Mouse (Mus musculus): ENCODE results near the gene Foxs1. TPM values are rescaled to one million over a fixed set of nuclear protein-coding genes. Genes with fewer than 3 reads are reported as not detected.

Gene Foxs1
- polyA plus RNA-seq, 1 experiment from 2014 or later: 0.65 TPM

- H3K4me3 ChIP-seq: no peak overlapping the region
- H3K9me3 ChIP-seq: no peaks in the 10 kb centered on the region
- H3K9ac ChIP-seq: 0 out of 2 replicates have a peak overlapping the region, but pooled peaks have one; percentile 26
- no peaks in the 10 kb centered on the region for H3K27me3 ChIP-seq
- peak overlapping the region; percentile 6; the same call in 1 of the 2 replicates for H3K27ac ChIP-seq
- WGBS: 23% methylated on average over 11 of the region's 11 CpGs
- no peak overlapping the region for H3K4me2 ChIP-seq (replicated peaks)
- no peaks in the 10 kb centered on the region for H3K36me3 ChIP-seq
- ATAC-seq (ENCODE audit: low FRiP score, low read depth): peak; percentile 57
- H3K4me1 ChIP-seq: peaks cover 30% of the 10 kb centered on the region
Observed at GRCm38 (mm10) chr2:152925189-152925872, 7.7 kb downstream of the Foxs1 start.

GRCm38 (mm10) chr2:152924543-152924942, 8.5 kb downstream of the Foxs1 start:
- H3K9me3 ChIP-seq: no peaks in the 10 kb centered on the region
- 79% methylated on average over 5 of the region's 5 CpGs for WGBS
- ATAC-seq (ENCODE audit: low FRiP score, low read depth): no peak
- no peak overlapping the region for H3K4me3 ChIP-seq
- no peak overlapping the region for H3K9ac ChIP-seq
- no peaks in the 10 kb centered on the region for H3K36me3 ChIP-seq
- H3K27ac ChIP-seq: no peak overlapping the region
- peaks cover 24% of the 10 kb centered on the region for H3K4me1 ChIP-seq
- H3K4me2 ChIP-seq (replicated peaks): no peak overlapping the region
- no peaks in the 10 kb centered on the region for H3K27me3 ChIP-seq

DNA sequence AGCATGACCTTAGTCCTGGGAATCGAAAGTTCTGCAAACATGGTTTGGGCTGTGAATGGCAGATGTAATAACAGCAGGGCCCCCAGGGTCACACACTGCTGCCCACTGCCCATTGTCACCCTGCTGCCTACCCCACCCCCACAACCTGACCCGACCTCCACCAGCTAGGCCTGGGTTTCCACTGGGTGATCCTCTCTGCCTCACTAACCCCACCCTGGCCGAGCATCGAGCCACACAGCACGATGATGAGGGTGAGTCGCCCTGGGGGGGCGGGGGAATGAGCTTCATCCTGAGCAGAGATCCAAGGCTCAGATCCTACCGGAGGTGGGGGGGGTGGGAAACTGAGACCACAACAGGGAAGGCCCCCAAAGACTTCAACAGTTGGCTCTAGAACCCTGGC, 8.9 kb downstream of the Foxs1 start:
- no peak overlapping the region for H3K27ac ChIP-seq

GRCm38 (mm10) chr2:152923621-152924020, 9.4 kb downstream of the Foxs1 start:
- 77% methylated on average over 3 of the region's 3 CpGs for WGBS
- ATAC-seq (ENCODE audit: low FRiP score, low read depth): no peak
- no peaks in the 10 kb centered on the region for H3K9me3 ChIP-seq
- no peaks in the 10 kb centered on the region for H3K36me3 ChIP-seq
- no peaks in the 10 kb centered on the region for H3K27me3 ChIP-seq
- H3K4me2 ChIP-seq (replicated peaks): no peak overlapping the region
- no peak overlapping the region for H3K9ac ChIP-seq
- no peak overlapping the region for H3K27ac ChIP-seq
- H3K4me1 ChIP-seq: peaks cover 24% of the 10 kb centered on the region
- no peak overlapping the region for H3K4me3 ChIP-seq

More for the DNA sequence above, 8.9 kb downstream of the Foxs1 start:
- Histone ChIP-seq H3K27me3 (no peaks in the 10 kb centered on the region), H3K9me3 (no peaks in the 10 kb centered on the region), H3K4me2 (replicated peaks) (no peak overlapping the region), H3K4me3 (no peak overlapping the region), H3K36me3 (no peaks in the 10 kb centered on the region), H3K9ac (no peak overlapping the region), H3K4me1 (peaks cover 24% of the 10 kb centered on the region)
- no peak for ATAC-seq (ENCODE audit: low FRiP score, low read depth)
- WGBS: 73% methylated on average over 8 of the region's 8 CpGs

DNA sequence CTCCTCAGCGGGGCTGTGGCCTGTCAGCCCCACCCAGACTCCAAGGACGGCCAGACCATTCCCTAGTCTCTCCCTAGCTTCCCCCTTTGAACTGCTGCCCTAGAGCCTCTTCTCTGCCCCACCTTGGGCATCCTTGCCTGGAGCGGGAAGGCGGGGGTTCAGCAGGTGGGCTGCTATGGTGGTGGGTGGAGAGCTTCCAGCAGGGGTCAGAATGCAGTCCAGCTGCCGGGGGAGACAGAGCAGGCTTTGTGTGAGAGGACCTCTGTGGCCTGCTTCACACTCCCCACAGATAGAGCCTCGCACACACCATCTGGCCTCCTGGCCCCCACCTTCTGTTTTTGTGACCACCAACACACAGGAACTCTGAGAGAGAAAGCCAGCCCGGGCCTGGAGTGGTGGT, 10.6 kb downstream of the Foxs1 start:
- Histone ChIP-seq H3K36me3 (no peaks in the 10 kb centered on the region), H3K4me2 (replicated peaks) (no peak overlapping the region), H3K27me3 (no peaks in the 10 kb centered on the region), H3K9me3 (no peaks in the 10 kb centered on the region), H3K9ac (no peak overlapping the region), H3K4me1 (peaks cover 24% of the 10 kb centered on the region), H3K4me3 (no peak overlapping the region), H3K27ac (no peak overlapping the region)
- ATAC-seq (ENCODE audit: low FRiP score, low read depth): no peak
- 25% methylated on average over 7 of the region's 7 CpGs for WGBS

GRCm38 (mm10) chr2:152917671-152918070, 15.3 kb downstream of the Foxs1 start:
- 45% methylated on average over 9 of the region's 9 CpGs for WGBS
- ATAC-seq (ENCODE audit: low FRiP score, low read depth): no peak
- Histone ChIP-seq H3K4me2 (replicated peaks) (no peak overlapping the region), H3K27ac (no peak overlapping the region), H3K9ac (no peak overlapping the region), H3K9me3 (no peaks in the 10 kb centered on the region), H3K4me1 (peaks cover 6% of the 10 kb centered on the region), H3K4me3 (no peak overlapping the region), H3K27me3 (peaks cover 15% of the 10 kb centered on the region), H3K36me3 (no peaks in the 10 kb centered on the region)

DNA sequence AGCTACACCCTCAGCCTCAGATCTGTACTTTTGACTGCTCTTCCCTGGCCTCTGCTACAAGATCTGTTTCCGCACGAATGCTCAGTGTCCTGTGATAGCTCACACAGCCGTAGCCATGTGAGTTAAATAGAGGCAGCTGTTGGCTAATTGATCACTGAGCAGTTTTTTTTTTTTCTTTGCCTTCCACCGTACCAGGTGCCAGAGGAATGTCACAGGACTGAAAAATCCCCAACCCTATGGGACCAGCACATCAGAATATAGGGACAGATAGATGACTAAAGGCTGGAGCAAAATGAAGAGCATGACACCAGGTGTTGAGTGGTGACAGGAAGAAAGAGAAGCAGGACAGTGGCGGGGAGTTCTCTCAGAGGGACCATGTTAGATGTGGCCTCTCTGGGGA, 16.9 kb downstream of the Foxs1 start:
- no peak overlapping the region for H3K9ac ChIP-seq
- peaks cover 6% of the 10 kb centered on the region for H3K4me1 ChIP-seq
- no peaks in the 10 kb centered on the region for H3K36me3 ChIP-seq
- H3K9me3 ChIP-seq: no peaks in the 10 kb centered on the region
- WGBS: 30% methylated on average over 5 of the region's 5 CpGs
- no peak overlapping the region for H3K4me2 ChIP-seq (replicated peaks)
- no peak overlapping the region for H3K4me3 ChIP-seq
- no peak overlapping the region for H3K27ac ChIP-seq
- ATAC-seq (ENCODE audit: low FRiP score, low read depth): no peak
- peaks cover 30% of the 10 kb centered on the region for H3K27me3 ChIP-seq

DNA sequence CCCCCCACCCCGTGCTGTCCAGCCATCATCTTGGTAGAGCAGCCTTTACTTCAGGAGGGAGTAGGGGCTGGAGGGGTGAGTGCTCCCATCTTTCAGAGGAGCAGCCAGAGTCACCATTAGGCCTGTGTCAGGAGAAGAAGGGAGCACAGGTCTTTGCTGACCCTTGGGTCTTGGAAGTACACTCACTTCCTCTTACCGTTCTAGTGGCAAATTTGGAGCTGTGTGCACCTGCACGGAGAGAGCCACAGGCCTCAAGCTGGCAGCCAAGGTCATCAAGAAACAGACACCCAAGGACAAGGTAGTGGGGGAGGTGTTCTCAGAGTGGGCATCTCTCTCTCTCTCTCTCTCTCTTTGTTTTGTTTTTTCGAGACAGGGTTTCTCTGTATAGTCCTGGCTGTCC, 17.6 kb downstream of the Foxs1 start:
- no peak for ATAC-seq (ENCODE audit: low FRiP score, low read depth)
- Histone ChIP-seq H3K9ac (no peak overlapping the region), H3K36me3 (no peaks in the 10 kb centered on the region), H3K4me2 (replicated peaks) (no peak overlapping the region), H3K9me3 (no peaks in the 10 kb centered on the region), H3K27me3 (peaks cover 37% of the 10 kb centered on the region), H3K27ac (no peak overlapping the region), H3K4me3 (no peak overlapping the region), H3K4me1 (peaks cover 6% of the 10 kb centered on the region)
- 73% methylated on average over 4 of the region's 4 CpGs for WGBS

GRCm38 (mm10) chr2:152914310-152915120, 18.5 kb downstream of the Foxs1 start:
- ATAC-seq (ENCODE audit: low FRiP score, low read depth): peak; percentile 52
- H3K4me3 ChIP-seq: peak overlapping the region; percentile 15

DNA sequence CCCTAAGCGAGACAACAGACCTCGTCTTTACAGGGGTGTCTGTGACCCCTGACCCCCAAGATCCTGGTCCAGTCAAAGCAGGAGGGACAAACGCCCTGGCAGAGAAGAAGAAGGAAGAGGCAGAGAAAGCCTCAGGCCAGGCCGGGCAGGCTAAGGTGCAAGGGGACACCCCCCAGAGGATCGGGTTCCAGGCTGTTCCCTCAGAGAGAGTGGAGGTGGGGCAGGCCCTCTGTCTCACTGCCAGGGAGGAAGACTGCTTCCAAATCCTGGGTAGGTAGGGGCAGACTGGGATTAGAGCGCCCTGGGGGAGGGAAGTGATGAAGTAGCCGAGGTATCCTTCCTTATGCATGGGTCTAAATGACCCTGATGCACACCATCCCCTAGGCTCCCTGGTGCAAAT, 19.5 kb downstream of the Foxs1 start:
- no peaks in the 10 kb centered on the region for H3K9me3 ChIP-seq

More at GRCm38 (mm10) chr2:152914310-152915120, 18.5 kb downstream of the Foxs1 start:
- WGBS: 3% methylated on average over 18 of the region's 18 CpGs
- Histone ChIP-seq H3K27ac (no peak overlapping the region), H3K4me1 (peaks cover 6% of the 10 kb centered on the region), H3K36me3 (no peaks in the 10 kb centered on the region), H3K9me3 (no peaks in the 10 kb centered on the region), H3K27me3 (peaks cover 42% of the 10 kb centered on the region), H3K9ac (no peak overlapping the region), H3K4me2 (replicated peaks) (peak overlapping the region; percentile 54)

GRCm38 (mm10) chr2:152911432-152911831, 21.6 kb downstream of the Foxs1 start:
- ATAC-seq (ENCODE audit: low FRiP score, low read depth): no peak
- H3K4me1 ChIP-seq: peaks cover 19% of the 10 kb centered on the region
- H3K4me2 ChIP-seq (replicated peaks): no peak overlapping the region
- no peaks in the 10 kb centered on the region for H3K36me3 ChIP-seq
- WGBS: 28% methylated on average over 6 of the region's 6 CpGs
- H3K27me3 ChIP-seq: peaks cover 42% of the 10 kb centered on the region
- no peak overlapping the region for H3K4me3 ChIP-seq
- no peak overlapping the region for H3K27ac ChIP-seq
- H3K9me3 ChIP-seq: no peaks in the 10 kb centered on the region
- no peak overlapping the region for H3K9ac ChIP-seq

More for the DNA sequence above, 19.5 kb downstream of the Foxs1 start:
- no peak overlapping the region for H3K27ac ChIP-seq
- H3K4me1 ChIP-seq: peaks cover 6% of the 10 kb centered on the region
- 24% methylated on average over 7 of the region's 7 CpGs for WGBS
- no peak overlapping the region for H3K4me2 ChIP-seq (replicated peaks)
- no peak overlapping the region for H3K4me3 ChIP-seq
- ATAC-seq (ENCODE audit: low FRiP score, low read depth): no peak
- no peaks in the 10 kb centered on the region for H3K36me3 ChIP-seq
- H3K27me3 ChIP-seq: peaks cover 42% of the 10 kb centered on the region
- no peak overlapping the region for H3K9ac ChIP-seq

- WGBS: 23% methylated on average over 12 of the region's 12 CpGs
- H3K9ac ChIP-seq: no peak within 1 kb of the TSS
- H3K9me3 ChIP-seq: no peaks in the 10 kb centered on the region
- no peak within 1 kb of the TSS for H3K4me3 ChIP-seq
- no peaks in the 10 kb centered on the region for H3K36me3 ChIP-seq
- H3K4me2 ChIP-seq (replicated peaks): no peak within 1 kb of the TSS
- peaks cover 42% of the 10 kb centered on the region for H3K27me3 ChIP-seq
- H3K27ac ChIP-seq: no peak within 1 kb of the TSS
- 0 out of 2 replicates have a peak, but pooled peaks have one; percentile 14 for ATAC-seq (ENCODE audit: low FRiP score, low read depth)
- peaks cover 23% of the 10 kb centered on the region for H3K4me1 ChIP-seq
Observed at GRCm38 (mm10) chr2:152911031-152911430, 22.0 kb downstream of the Foxs1 start, which contains the start of gene Mylk2. Mylk2 (plus strand) TSS chr2:152911352.
